Mouse (Mus musculus) heart, embryonic 12.5 days (tissue): ENCODE results near the gene Sult6b2. TPM values are rescaled to one million over a fixed set of nuclear protein-coding genes. Genes with fewer than 3 reads are reported as not detected.

ENCODE experiments used
- ATAC-seq: fragments of 200-750 bp; cut with Nextera tagmentation; 2 replicates; pipeline ENCODE4 v1.8.0; 2017; ENCODE audit warnings: moderate TSS enrichment, moderate library complexity; ENCODE audit not compliant: insufficient number of reproducible peaks, low FRiP score
- H3K27ac ChIP-seq: fragments of 300-500 bp; sonication (generic); 2 replicates; pipeline ENCODE4 v1.5.1; 2016; ENCODE audit warnings: mild to moderate bottlenecking, moderate library complexity; ENCODE audit not compliant: poor library complexity, severe bottlenecking
- H3K27me3 ChIP-seq: fragments of 300-500 bp; sonication (generic); replicated peaks from 2 replicates; pipeline ENCODE4 v1.6.1; 2016; ENCODE audit warnings: mild to moderate bottlenecking, moderate library complexity
- H3K36me3 ChIP-seq: fragments of 300-500 bp; sonication (generic); 2 replicates; pipeline ENCODE4 v1.6.1; 2016; ENCODE audit warnings: mild to moderate bottlenecking, moderate library complexity
- H3K4me1 ChIP-seq: fragments of 300-500 bp; sonication (generic); replicated peaks from 2 replicates; pipeline ENCODE4 v1.6.1; 2016; ENCODE audit warnings: mild to moderate bottlenecking
- H3K4me2 ChIP-seq: fragments of 300-500 bp; sonication (generic); 2 replicates; pipeline ENCODE4 v1.6.1; 2016; ENCODE audit warnings: mild to moderate bottlenecking, moderate library complexity
- H3K4me3 ChIP-seq: fragments of 300-500 bp; sonication (generic); 2 replicates; pipeline ENCODE4 v1.5.1; 2016; ENCODE audit warnings: mild to moderate bottlenecking
- H3K9ac ChIP-seq: fragments of 300-500 bp; sonication (generic); 2 replicates; pipeline ENCODE4 v1.6.1; 2016; ENCODE audit warnings: mild to moderate bottlenecking, moderate library complexity
- H3K9me3 ChIP-seq: fragments of 300-500 bp; sonication (generic); replicated peaks from 2 replicates; pipeline ENCODE4 v1.6.1; 2016; ENCODE audit warnings: mild to moderate bottlenecking, moderate library complexity
- WGBS: fragments of 180-500 bp; shearing (Covaris S2); methylation state at CpG from one replicate; pipeline ENCODE4 v1.1.7; 2016; 5-methylcytosine and 5-hydroxymethylcytosine counted together
- polyA plus RNA-seq: library from polyadenylated mRNA; unstranded; fragments of >200 nt; fragmentation: Nextera tagmentation; extraction: Ambion mirVana; gene quantifications from 2 replicates; pipeline ENCODE4 v1.2.1, GENCODE M21; 2016

Sult6b2 gene
- 0.08 and 0.21 TPM in 2 replicates for polyA plus RNA-seq

GRCm38 (mm10) chr6:142804402-142804801 lies at the start of gene Sult6b2:
Gene Sult6b2, minus strand, starts transcription at chr6:142804502.
- Histone ChIP-seq H3K9me3 (no peaks in the 10 kb centered on the region), H3K36me3 (no peaks in the 10 kb centered on the region), H3K27ac (no peak within 1 kb of the TSS), H3K4me2 (no peak within 1 kb of the TSS), H3K9ac (no peak within 1 kb of the TSS), H3K4me3 (no peak within 1 kb of the TSS), H3K27me3 (no peaks in the 10 kb centered on the region), H3K4me1 (peaks cover 11% of the 10 kb centered on the region)
- ATAC-seq, result no peak

- Histone ChIP-seq H3K4me3 (no peak overlapping the region), H3K4me2 (no peak overlapping the region), H3K36me3 (no peaks in the 10 kb centered on the region), H3K9ac (no peak overlapping the region), H3K27ac (no peak overlapping the region), H3K4me1 (no peaks in the 10 kb centered on the region; the same call in none of the 2 replicates), H3K9me3 (no peaks in the 10 kb centered on the region), H3K27me3 (no peaks in the 10 kb centered on the region)
- no peak for ATAC-seq
- 84% methylated on average over 6 of the region's 6 CpGs for WGBS
Observed at GRCm38 (mm10) chr6:142852419-142853377, 48.4 kb upstream of the Sult6b2 start.

- Histone ChIP-seq H3K36me3 (no peaks in the 10 kb centered on the region), H3K4me3 (no peak overlapping the region)
Observed at GRCm38 (mm10) chr6:142850436-142850835, 46.1 kb upstream of the Sult6b2 start.

GRCm38 (mm10) chr6:142849326-142849725 lies 45.0 kb upstream of the Sult6b2 start:
- 30% methylated on average over 5 of the region's 5 CpGs for WGBS
- Histone ChIP-seq H3K36me3 (no peaks in the 10 kb centered on the region), H3K9ac (no peak overlapping the region), H3K4me3 (no peak overlapping the region), H3K27ac (no peak overlapping the region), H3K4me2 (no peak overlapping the region), H3K27me3 (no peaks in the 10 kb centered on the region), H3K9me3 (no peaks in the 10 kb centered on the region), H3K4me1 (no peaks in the 10 kb centered on the region)
- no peak for ATAC-seq

More at GRCm38 (mm10) chr6:142850436-142850835, 46.1 kb upstream of the Sult6b2 start:
- no peak overlapping the region for H3K27ac ChIP-seq
- H3K4me2 ChIP-seq, result no peak overlapping the region
- H3K9ac ChIP-seq, result no peak overlapping the region
- 77% methylated on average over 8 of the region's 8 CpGs for WGBS
- no peaks in the 10 kb centered on the region for H3K27me3 ChIP-seq
- no peak for ATAC-seq
- no peaks in the 10 kb centered on the region for H3K9me3 ChIP-seq
- H3K4me1 ChIP-seq, result no peaks in the 10 kb centered on the region

GRCm38 (mm10) chr6:142847914-142848674 lies 43.8 kb upstream of the Sult6b2 start:
- Histone ChIP-seq H3K4me2 (no peak overlapping the region), H3K27me3 (no peaks in the 10 kb centered on the region), H3K36me3 (no peaks in the 10 kb centered on the region), H3K9ac (no peak overlapping the region), H3K4me1 (no peaks in the 10 kb centered on the region), H3K4me3 (no peak overlapping the region), H3K9me3 (no peaks in the 10 kb centered on the region), H3K27ac (no peak overlapping the region)
- WGBS, result 64% methylated on average over 8 of the region's 8 CpGs
- ATAC-seq, result no peak

- Histone ChIP-seq H3K9me3 (no peaks in the 10 kb centered on the region), H3K4me2 (no peak overlapping the region), H3K4me1 (no peaks in the 10 kb centered on the region), H3K4me3 (no peak overlapping the region), H3K27ac (no peak overlapping the region), H3K36me3 (no peaks in the 10 kb centered on the region), H3K27me3 (no peaks in the 10 kb centered on the region), H3K9ac (no peak overlapping the region)
- no peak for ATAC-seq
- WGBS, result 76% methylated on average over 4 of the region's 4 CpGs
Observed at GRCm38 (mm10) chr6:142846855-142847254, 42.6 kb upstream of the Sult6b2 start.

GRCm38 (mm10) chr6:142845066-142845465 lies 40.8 kb upstream of the Sult6b2 start:
- WGBS, result 75% methylated on average over 4 of the region's 4 CpGs
- Histone ChIP-seq H3K9me3 (no peaks in the 10 kb centered on the region), H3K4me2 (no peak overlapping the region), H3K36me3 (no peaks in the 10 kb centered on the region), H3K27me3 (no peaks in the 10 kb centered on the region), H3K27ac (no peak overlapping the region), H3K4me3 (no peak overlapping the region), H3K9ac (no peak overlapping the region), H3K4me1 (no peaks in the 10 kb centered on the region)
- no peak for ATAC-seq

- Histone ChIP-seq H3K4me2 (no peak overlapping the region), H3K4me3 (no peak overlapping the region), H3K4me1 (no peaks in the 10 kb centered on the region), H3K27ac (no peak overlapping the region), H3K36me3 (no peaks in the 10 kb centered on the region), H3K9me3 (no peaks in the 10 kb centered on the region), H3K27me3 (no peaks in the 10 kb centered on the region), H3K9ac (no peak overlapping the region)
- no peak for ATAC-seq
- 81% methylated on average over 4 of the region's 4 CpGs for WGBS
Observed at GRCm38 (mm10) chr6:142844061-142844460, 39.8 kb upstream of the Sult6b2 start.

GRCm38 (mm10) chr6:142838501-142838900 lies 34.2 kb upstream of the Sult6b2 start:
- no peak overlapping the region for H3K9ac ChIP-seq
- ATAC-seq, result no peak
- no peak overlapping the region for H3K4me3 ChIP-seq
- H3K4me1 ChIP-seq, result no peaks in the 10 kb centered on the region
- H3K4me2 ChIP-seq, result no peak overlapping the region
- 100% methylated on average over 1 of the region's 1 CpGs for WGBS
- H3K27ac ChIP-seq, result no peak overlapping the region
- H3K9me3 ChIP-seq, result no peaks in the 10 kb centered on the region
- no peaks in the 10 kb centered on the region for H3K36me3 ChIP-seq
- H3K27me3 ChIP-seq, result peaks cover 4% of the 10 kb centered on the region; the same call in 1 of the 2 replicates

- Histone ChIP-seq H3K9me3 (no peaks in the 10 kb centered on the region), H3K9ac (no peak overlapping the region), H3K4me1 (no peaks in the 10 kb centered on the region), H3K4me3 (no peak overlapping the region), H3K36me3 (no peaks in the 10 kb centered on the region), H3K27ac (no peak overlapping the region), H3K27me3 (peaks cover 4% of the 10 kb centered on the region; the same call in 1 of the 2 replicates), H3K4me2 (no peak overlapping the region)
- WGBS, result 64% methylated on average over 9 of the region's 9 CpGs
- ATAC-seq, result no peak
Observed at GRCm38 (mm10) chr6:142837326-142837725, 33.0 kb upstream of the Sult6b2 start.

GRCm38 (mm10) chr6:142835726-142836125 lies 31.4 kb upstream of the Sult6b2 start:
- no peak overlapping the region for H3K9ac ChIP-seq
- no peak overlapping the region for H3K27ac ChIP-seq
- H3K4me1 ChIP-seq, result peaks cover 12% of the 10 kb centered on the region
- no peak overlapping the region for H3K4me3 ChIP-seq
- ATAC-seq, result no peak
- no peaks in the 10 kb centered on the region for H3K36me3 ChIP-seq
- H3K4me2 ChIP-seq, result no peak overlapping the region
- WGBS, result 76% methylated on average over 18 of the region's 18 CpGs
- H3K9me3 ChIP-seq, result no peaks in the 10 kb centered on the region
- H3K27me3 ChIP-seq, result peaks cover 4% of the 10 kb centered on the region; the same call in 1 of the 2 replicates
